ENCODE assay signal across 12 mouse cellular contexts in genomic region chr9:23453309-23453708, GRCm38 (mm10).
A peak's percentile ranks its signal among the peaks of the same experiment; 100 is the strongest.
DNase-seq lines count a peak whose midpoint lies in the region; ATAC-seq and TF ChIP-seq lines count a peak whose summit lies in the region.
"Had no signal": no experiment of that assay in that cellular context is flagged by ENCODE, and none has a peak within 500 bp of the region (broad histone marks: within the 10 kb centered on the region; RNA-seq: fewer than 3 reads in every experiment).

No protein-coding gene starts in this region.

- H3K36me3 ChIP-seq in intestine, embryonic 14.5 days (ENCODE audit: control insufficient read depth, insufficient read depth, low read length) = no peaks in the 10 kb centered on the region
- H3K36me3 ChIP-seq in intestine, postnatal 0 days (ENCODE audit: control insufficient read depth, insufficient read depth) = no peaks in the 10 kb centered on the region
- H3K36me3 ChIP-seq in kidney, embryonic 14.5 days (ENCODE audit: control insufficient read depth, insufficient read depth, low read length) = no peaks in the 10 kb centered on the region
- no peaks in the 10 kb centered on the region for H3K36me3 ChIP-seq in liver, postnatal 0 days (replicated peaks; ENCODE audit: insufficient read depth, low read length)
- H3K36me3 ChIP-seq: midbrain, embryonic 12.5 days; neural tube, embryonic 12.5 days had no signal

- no peak overlapping the region for H3K4me2 ChIP-seq in intestine, embryonic 14.5 days (ENCODE audit: low read length)
- H3K4me2 ChIP-seq in intestine, postnatal 0 days (replicated peaks; ENCODE audit: low read depth) = no peak overlapping the region
- H3K4me2 ChIP-seq in kidney, embryonic 14.5 days (replicated peaks; ENCODE audit: low read depth, low read length) = no peak overlapping the region
- H3K4me2 ChIP-seq in liver, postnatal 0 days (ENCODE audit: low read depth, low read length) = no peak overlapping the region
- H3K4me2 ChIP-seq: midbrain, embryonic 12.5 days; neural tube, embryonic 12.5 days had no signal

- no peak for TF ChIP-seq CTCF in intestine, postnatal 0 days (IDR thresholded peaks at IDR 0.05; ENCODE audit: low read depth)
- no peak for TF ChIP-seq CTCF in Patski (IDR thresholded peaks at IDR 0.05)
- TF ChIP-seq CTCF in liver, postnatal 0 days (IDR thresholded peaks at IDR 0.05; ENCODE audit: low read depth) = no peak

- WGBS in intestine, embryonic 14.5 days = 29% methylated on average over 5 of the region's 5 CpGs
- 20% methylated on average over 5 of the region's 5 CpGs for WGBS in intestine, postnatal 0 days
- 9% methylated on average over 5 of the region's 5 CpGs for WGBS in kidney, embryonic 14.5 days
- WGBS in liver, postnatal 0 days (ENCODE audit: insufficient replicate concordance) = 43% methylated on average over 5 of the region's 5 CpGs

- no peak overlapping the region for H3K9ac ChIP-seq in intestine, embryonic 14.5 days (ENCODE audit: low read length)
- H3K9ac ChIP-seq in intestine, postnatal 0 days (ENCODE audit: low read depth, low read length) = no peak overlapping the region
- no peak overlapping the region for H3K9ac ChIP-seq in kidney, embryonic 14.5 days (ENCODE audit: low read depth, low read length)
- H3K9ac ChIP-seq in liver, postnatal 0 days (replicated peaks) = no peak overlapping the region
- H3K9ac ChIP-seq: midbrain, embryonic 12.5 days; neural tube, embryonic 12.5 days had no signal

- no peaks in the 10 kb centered on the region for H3K4me1 ChIP-seq in intestine, embryonic 14.5 days (replicated peaks; ENCODE audit: control insufficient read depth, insufficient read depth, low read length)
- H3K4me1 ChIP-seq in intestine, postnatal 0 days (replicated peaks; ENCODE audit: control insufficient read depth, insufficient read depth, low read length) = no peaks in the 10 kb centered on the region
- H3K4me1 ChIP-seq in kidney, embryonic 14.5 days (ENCODE audit: control insufficient read depth, insufficient read depth, low read length) = no peaks in the 10 kb centered on the region
- H3K4me1 ChIP-seq in liver, postnatal 0 days (ENCODE audit: insufficient read depth) = peaks cover 3% of the 10 kb centered on the region; the same call in 1 of the 2 replicates
- H3K4me1 ChIP-seq: midbrain, embryonic 12.5 days; neural tube, embryonic 12.5 days had no signal

- H3K4me3 ChIP-seq in intestine, embryonic 14.5 days (ENCODE audit: low read depth, low read length) = no peak overlapping the region
- H3K4me3 ChIP-seq in intestine, postnatal 0 days (ENCODE audit: low read depth, low read length) = no peak overlapping the region
- no peak overlapping the region for H3K4me3 ChIP-seq in kidney, embryonic 14.5 days (ENCODE audit: low read length)
- no peak overlapping the region for H3K4me3 ChIP-seq in liver, postnatal 0 days (ENCODE audit: low read depth, low read length)
- H3K4me3 ChIP-seq: midbrain, embryonic 12.5 days; neural tube, embryonic 12.5 days had no signal

- no peak for DNase-seq in intestine, embryonic 14.5 days (ENCODE audit: low spot score)
- DNase-seq in Patski (ENCODE audit: low read depth, low spot score) = no peak
- DNase-seq in liver, postnatal 0 days = no peak
- no peak for DNase-seq in left cerebral cortex, postnatal 25 days (ENCODE audit: low spot score in 2 of 2)
- no peak for DNase-seq in heart, postnatal 36 days
- DNase-seq in thymus, postnatal 10 days (ENCODE audit: low spot score in 2 of 2) = no peak
- DNase-seq: cerebellum, adult 2 months had no signal

- H3K27me3 ChIP-seq in intestine, embryonic 14.5 days (replicated peaks; ENCODE audit: control insufficient read depth, insufficient read depth, low read length) = no peaks in the 10 kb centered on the region
- no peaks in the 10 kb centered on the region for H3K27me3 ChIP-seq in intestine, postnatal 0 days (replicated peaks; ENCODE audit: control insufficient read depth, insufficient read depth, low read length)
- H3K27me3 ChIP-seq in Patski = no peaks in the 10 kb centered on the region
- H3K27me3 ChIP-seq in kidney, embryonic 14.5 days (ENCODE audit: control insufficient read depth, insufficient read depth, low read length) = no peaks in the 10 kb centered on the region
- H3K27me3 ChIP-seq in liver, postnatal 0 days (ENCODE audit: insufficient read depth, low read length) = no peaks in the 10 kb centered on the region
- H3K27me3 ChIP-seq: midbrain, embryonic 12.5 days; neural tube, embryonic 12.5 days had no signal

- H3K27ac ChIP-seq in intestine, embryonic 14.5 days (ENCODE audit: low read depth) = no peak overlapping the region
- no peak overlapping the region for H3K27ac ChIP-seq in intestine, postnatal 0 days (ENCODE audit: low read depth, low read length)
- no peak overlapping the region for H3K27ac ChIP-seq in kidney, embryonic 14.5 days (ENCODE audit: low read depth, low read length)
- H3K27ac ChIP-seq in liver, postnatal 0 days (ENCODE audit: low read depth) = peak overlapping the region; percentile 51; the same call in 1 of the 2 replicates
- H3K27ac ChIP-seq: midbrain, embryonic 12.5 days; neural tube, embryonic 12.5 days had no signal

- POLR2A ChIA-PET in Patski (lab: Charles Lee) = no interaction called here

- CTCF ChIA-PET in Patski (lab: Charles Lee) = interaction anchor here (1.6 kb wide), 1 partner anchor 10 kb away, joined by 4 read pairs; no protein-coding TSS in a partner anchor

- no peak for TF ChIP-seq EP300 in liver, postnatal 0 days (IDR thresholded peaks at IDR 0.05; ENCODE audit: low read depth)

- peak; percentile 53; the same call in 1 of the 2 replicates for ATAC-seq in intestine, embryonic 14.5 days (replicated peaks; ENCODE audit: low FRiP score, low TSS enrichment, low read depth)
- no peak for ATAC-seq in intestine, postnatal 0 days
- ATAC-seq in Patski = peak; percentile 35
- ATAC-seq in kidney, embryonic 14.5 days (ENCODE audit: low FRiP score, low TSS enrichment) = peak; percentile 69
- peak; percentile 78 for ATAC-seq in liver, postnatal 0 days
- ATAC-seq: activated CD4-positive, CD25-positive, alpha-beta regulatory T cell, adult 4 months had no signal

- in situ Hi-C loops in Patski (cut with MboI; ENCODE audit: low pct_unique_long_range_greater_than_20kb) = no loop called here

- intact Hi-C loops in left cerebral cortex, postnatal 25 days (cut with DNase I) = no loop called here
- intact Hi-C loops in heart, postnatal 36 days (cut with DNase I) = no loop called here

- no peaks in the 10 kb centered on the region for H3K9me3 ChIP-seq in intestine, embryonic 14.5 days (ENCODE audit: control insufficient read depth, low read length)
- no peaks in the 10 kb centered on the region for H3K9me3 ChIP-seq in intestine, postnatal 0 days (ENCODE audit: control insufficient read depth)
- no peaks in the 10 kb centered on the region for H3K9me3 ChIP-seq in kidney, embryonic 14.5 days (ENCODE audit: control insufficient read depth, low read length)
- H3K9me3 ChIP-seq in liver, postnatal 0 days (ENCODE audit: low read length) = no peaks in the 10 kb centered on the region
- H3K9me3 ChIP-seq: midbrain, embryonic 12.5 days; neural tube, embryonic 12.5 days had no signal
